Mouse (Mus musculus) cerebellum, postnatal 14 days (tissue): ENCODE data around the gene Tnpo3.
"Not testable (repeated sequence)": the region's sequence is repeated elsewhere in the genome, so short reads cannot be mapped to it uniquely, and the experiment has no call there.

Experiments
- DNase-seq, 2 experiments: peaks; one replicate each; pipeline ENCODE4 v3.0.0; 2021; ENCODE audit warnings: mixed read lengths in 2 of 2

Tnpo3 gene

GRCm38 (mm10) chr6:29620840-29621543 lies 11.3 kb upstream of the Tnpo3 start:
- no peak for DNase-seq

- no peak for DNase-seq
These were observed 10.5 kb upstream of the Tnpo3 start for GRCm38 (mm10) chr6:29620176-29620575.

- not testable (repeated sequence) for DNase-seq
These were observed 443 bp upstream of the Tnpo3 start for GRCm38 (mm10) chr6:29610020-29610640.

- DNase-seq: no peak
These were observed 9.5 kb downstream of the Tnpo3 start for GRCm38 (mm10) chr6:29600188-29600587.

GRCm38 (mm10) chr6:29595656-29596055 lies 14.0 kb downstream of the Tnpo3 start:
- no peak for DNase-seq

GRCm38 (mm10) chr6:29581202-29581601 lies 28.5 kb downstream of the Tnpo3 start:
- DNase-seq: no peak

GRCm38 (mm10) chr6:29580770-29581169 lies 28.9 kb downstream of the Tnpo3 start:
- DNase-seq: no peak

GRCm38 (mm10) chr6:29576388-29576787 lies 33.3 kb downstream of the Tnpo3 start:
- peak in 1 of 2 experiments; percentile 3 for DNase-seq

GRCm38 (mm10) chr6:29557112-29557511 lies 52.6 kb downstream of the Tnpo3 start:
- no peak for DNase-seq

GRCm38 (mm10) chr6:29552526-29552925 lies 57.2 kb downstream of the Tnpo3 start:
- DNase-seq: no peak

- no peak for DNase-seq
These were observed 61.6 kb downstream of the Tnpo3 start for GRCm38 (mm10) chr6:29548086-29548485.

GRCm38 (mm10) chr6:29547582-29547981 lies 62.1 kb downstream of the Tnpo3 start:
- DNase-seq: no peak

- DNase-seq: no peak
These were observed 64.1 kb downstream of the Tnpo3 start for GRCm38 (mm10) chr6:29545611-29546010.

- DNase-seq: no peak
These were observed 68.7 kb downstream of the Tnpo3 start for GRCm38 (mm10) chr6:29540956-29541355.

- DNase-seq: no peak
These were observed 69.5 kb downstream of the Tnpo3 start for GRCm38 (mm10) chr6:29540223-29540622.

- DNase-seq: no peak
These were observed 70.2 kb downstream of the Tnpo3 start for GRCm38 (mm10) chr6:29539502-29539901.

- DNase-seq: peak; percentile 41 to 48
These were observed 72.5 kb downstream of the Tnpo3 start for GRCm38 (mm10) chr6:29537221-29537620.

- peak; percentile 45 to 55 for DNase-seq
These were observed 73.0 kb downstream of the Tnpo3 start for GRCm38 (mm10) chr6:29536651-29537193.

GRCm38 (mm10) chr6:29535316-29535715 lies 74.4 kb downstream of the Tnpo3 start:
- DNase-seq: peak; percentile 15 to 21

- no peak for DNase-seq
These were observed 79.6 kb downstream of the Tnpo3 start for GRCm38 (mm10) chr6:29530050-29530449.

- no peak for DNase-seq
These were observed 80.3 kb downstream of the Tnpo3 start for GRCm38 (mm10) chr6:29529444-29529820.

GRCm38 (mm10) chr6:29528561-29529443 lies 80.9 kb downstream of the Tnpo3 start:
- DNase-seq: no peak

- DNase-seq: no peak
These were observed 81.6 kb downstream of the Tnpo3 start for GRCm38 (mm10) chr6:29528165-29528505.
